Mouse (Mus musculus): ENCODE measurements around the gene Gm21304.
"Not testable (repeated sequence)": the region's sequence is repeated elsewhere in the genome, so short reads cannot be mapped to it uniquely, and the experiment has no call there.

The Gm21304 gene

GRCm38 (mm10) chr10:104168215-104168614, at the start of gene Gm21304:
Gene Gm21304 (plus strand): TSS chr10:104168515.
- DNase-seq (ENCODE audit: inconsistent ontology term) = not testable (repeated sequence)

- not testable (repeated sequence) for DNase-seq (ENCODE audit: inconsistent ontology term)
These were observed 25.6 kb upstream of the Gm21304 start, which contains the start of gene Gm21293 for GRCm38 (mm10) chr10:104142687-104143086. Gene Gm21293 (plus strand): TSS chr10:104142987.

DNA sequence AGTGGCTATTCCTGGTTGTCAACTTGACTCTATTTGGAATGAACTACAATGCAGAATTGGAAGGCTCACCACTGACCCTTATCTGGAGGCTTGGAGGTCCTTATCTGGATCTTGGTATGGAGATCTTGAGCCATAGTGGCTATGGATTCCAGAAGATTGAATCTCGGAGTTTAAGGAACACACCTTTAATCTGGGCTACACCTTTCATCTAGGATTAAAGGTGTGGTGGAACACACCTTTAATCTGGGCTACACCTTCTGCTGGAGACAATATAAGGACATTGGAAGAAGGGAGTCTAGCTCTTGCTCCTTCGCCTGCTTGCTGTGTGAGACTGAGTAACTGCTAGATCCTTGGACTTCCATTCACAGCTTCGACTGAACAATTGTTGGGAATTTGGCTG, 17.1 kb upstream of the Gm21304 start, which contains the start of gene Gm6763:
TSS of gene Gm6763 (plus strand) at position 301 of the 400 bp plus-strand sequence.
- DNase-seq (ENCODE audit: inconsistent ontology term) = not testable (repeated sequence)

DNA sequence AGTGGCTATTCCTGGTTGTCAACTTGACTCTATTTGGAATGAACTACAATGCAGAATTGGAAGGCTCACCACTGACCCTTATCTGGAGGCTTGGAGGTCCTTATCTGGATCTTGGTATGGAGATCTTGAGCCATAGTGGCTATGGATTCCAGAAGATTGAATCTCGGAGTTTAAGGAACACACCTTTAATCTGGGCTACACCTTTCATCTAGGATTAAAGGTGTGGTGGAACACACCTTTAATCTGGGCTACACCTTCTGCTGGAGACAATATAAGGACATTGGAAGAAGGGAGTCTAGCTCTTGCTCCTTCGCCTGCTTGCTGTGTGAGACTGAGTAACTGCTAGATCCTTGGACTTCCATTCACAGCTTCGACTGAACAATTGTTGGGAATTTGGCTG, 8.6 kb upstream of the Gm21304 start, which contains the start of gene Gm8764:
TSS of gene Gm8764 (plus strand) at position 301 of the 400 bp plus-strand sequence.
- DNase-seq (ENCODE audit: inconsistent ontology term) = not testable (repeated sequence)

DNA sequence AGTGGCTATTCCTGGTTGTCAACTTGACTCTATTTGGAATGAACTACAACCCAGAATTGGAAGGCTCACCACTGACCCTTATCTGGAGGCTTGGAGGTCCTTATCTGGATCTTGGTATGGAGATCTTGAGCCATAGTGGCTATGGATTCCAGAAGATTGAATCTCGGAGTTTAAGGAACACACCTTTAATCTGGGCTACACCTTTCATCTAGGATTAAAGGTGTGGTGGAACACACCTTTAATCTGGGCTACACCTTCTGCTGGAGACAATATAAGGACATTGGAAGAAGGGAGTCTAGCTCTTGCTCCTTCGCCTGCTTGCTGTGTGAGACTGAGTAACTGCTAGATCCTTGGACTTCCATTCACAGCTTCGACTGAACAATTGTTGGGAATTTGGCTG, 8.4 kb downstream of the Gm21304 start, which contains the start of gene Gm21312:
TSS of gene Gm21312 (plus strand) at position 301 of the 400 bp plus-strand sequence.
- not testable (repeated sequence) for DNase-seq (ENCODE audit: inconsistent ontology term)

- DNase-seq (ENCODE audit: inconsistent ontology term) = not testable (repeated sequence)
These were observed 16.9 kb downstream of the Gm21304 start, which contains the start of gene Gm20765 for GRCm38 (mm10) chr10:104185233-104185632. Gene Gm20765 (plus strand): TSS chr10:104185533.

GRCm38 (mm10) chr10:104193742-104194141, 25.4 kb downstream of the Gm21304 start, which contains the start of gene Gm4340:
Gene Gm4340 (plus strand): TSS chr10:104194042.
- DNase-seq (ENCODE audit: inconsistent ontology term) = not testable (repeated sequence)

GRCm38 (mm10) chr10:104209655-104210054, 41.3 kb downstream of the Gm21304 start:
- no peak for DNase-seq (ENCODE audit: inconsistent ontology term)

DNA sequence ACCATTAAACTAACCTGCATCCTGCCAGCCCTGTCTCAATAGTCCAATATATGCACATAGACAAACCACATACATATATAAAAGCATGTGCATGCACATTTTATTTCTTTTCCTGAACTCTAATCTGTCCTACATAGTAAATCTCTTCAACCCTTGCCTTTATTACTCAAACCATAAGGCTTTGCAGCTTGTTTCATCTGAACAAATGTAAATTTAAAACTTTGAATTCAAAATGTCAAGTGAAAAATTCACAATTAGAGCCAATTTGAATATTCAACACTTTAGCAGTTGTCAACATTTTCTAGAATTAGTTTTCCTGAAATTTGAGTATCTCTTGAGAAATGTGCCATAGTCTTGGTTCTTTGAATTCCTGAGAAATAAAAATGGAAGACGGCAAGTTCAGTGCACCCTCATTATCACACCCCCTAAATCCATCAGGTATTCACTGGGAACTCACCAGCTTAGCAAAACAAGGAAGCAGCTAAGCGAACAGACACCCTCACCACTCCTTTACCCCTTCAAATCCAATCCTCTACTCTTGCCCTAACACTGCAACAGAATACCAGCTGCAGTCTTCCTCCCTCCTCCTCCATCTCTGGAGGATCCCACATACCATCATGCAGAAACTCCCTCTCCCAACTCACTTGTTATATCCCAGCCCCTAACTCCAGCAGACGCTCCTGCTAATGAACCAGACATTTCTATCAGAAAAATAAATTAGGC, 42.1 kb downstream of the Gm21304 start:
- DNase-seq (ENCODE audit: inconsistent ontology term) = no peak

DNA sequence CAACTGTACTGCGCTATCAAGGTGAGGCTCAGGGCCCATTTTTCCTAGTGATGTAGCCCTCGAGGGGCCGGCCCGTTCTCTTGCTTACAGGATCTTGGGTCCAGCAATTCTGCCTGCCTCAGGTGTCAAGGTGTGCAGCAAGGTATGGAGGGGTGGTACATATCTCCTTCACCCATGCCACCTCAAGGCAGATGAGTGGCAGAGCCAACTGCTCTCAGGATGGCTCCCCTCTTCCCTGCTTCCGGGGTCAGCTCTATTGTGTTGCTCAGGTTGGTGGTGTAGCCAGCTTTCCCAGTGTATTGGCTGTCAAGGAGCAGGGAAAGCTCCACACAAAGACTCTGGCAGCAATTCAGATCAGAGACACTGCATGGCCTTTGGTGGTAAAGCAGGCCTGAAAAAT, 46.2 kb downstream of the Gm21304 start:
- DNase-seq (ENCODE audit: inconsistent ontology term) = no peak

Data from Muller cell, postnatal 12 days (primary cell).